Mouse (Mus musculus): ENCODE results near the gene Olfml2b.

Gene Olfml2b

GRCm38 (mm10) chr1:170646606-170647287 is 2.4 kb downstream of the Olfml2b start:
- CTCF ChIA-PET, result no interaction called here

GRCm38 (mm10) chr1:170647381-170647780 is 3.0 kb downstream of the Olfml2b start:
- CTCF ChIA-PET, result no interaction called here

- CTCF ChIA-PET, result no interaction called here
These were observed 3.7 kb downstream of the Olfml2b start for GRCm38 (mm10) chr1:170647971-170648514.

- CTCF ChIA-PET, result no interaction called here
These were observed 6.9 kb downstream of the Olfml2b start for GRCm38 (mm10) chr1:170651046-170651723.

GRCm38 (mm10) chr1:170651989-170652740 is 7.8 kb downstream of the Olfml2b start:
- CTCF ChIA-PET, result no interaction called here

GRCm38 (mm10) chr1:170655280-170655917 is 11.1 kb downstream of the Olfml2b start:
- CTCF ChIA-PET, result no interaction called here

- CTCF ChIA-PET, result no interaction called here
These were observed 12.3 kb downstream of the Olfml2b start for GRCm38 (mm10) chr1:170656518-170657227.

- CTCF ChIA-PET, result no interaction called here
These were observed 12.8 kb downstream of the Olfml2b start for GRCm38 (mm10) chr1:170657228-170657521.

- CTCF ChIA-PET, result no interaction called here
These were observed 13.4 kb downstream of the Olfml2b start for GRCm38 (mm10) chr1:170657643-170658314.

- CTCF ChIA-PET, result no interaction called here
These were observed 14.9 kb downstream of the Olfml2b start for GRCm38 (mm10) chr1:170659260-170659659.

- CTCF ChIA-PET, result interaction anchor here (0.8 kb wide), 1 partner anchor 632 kb away, joined by 3 read pairs; no protein-coding TSS in a partner anchor
These were observed 20.4 kb downstream of the Olfml2b start for GRCm38 (mm10) chr1:170664620-170665185.

- CTCF ChIA-PET, result no interaction called here
These were observed 20.9 kb downstream of the Olfml2b start for GRCm38 (mm10) chr1:170665200-170665599.

GRCm38 (mm10) chr1:170674184-170674775 is 29.9 kb downstream of the Olfml2b start:
- CTCF ChIA-PET, result no interaction called here

GRCm38 (mm10) chr1:170677681-170678080 is 33.3 kb downstream of the Olfml2b start:
- CTCF ChIA-PET, result no interaction called here

- CTCF ChIA-PET, result interaction anchor here (0.6 kb wide), 1 partner anchor 211 kb away, joined by 7 read pairs; no protein-coding TSS in a partner anchor
These were observed 34.5 kb downstream of the Olfml2b start for GRCm38 (mm10) chr1:170678861-170679260.

- CTCF ChIA-PET, result no interaction called here
These were observed 35.3 kb downstream of the Olfml2b start for GRCm38 (mm10) chr1:170679624-170680023.

- CTCF ChIA-PET, result no interaction called here
These were observed 39.5 kb downstream of the Olfml2b start for GRCm38 (mm10) chr1:170683863-170684262.

- CTCF ChIA-PET, result no interaction called here
These were observed 45.4 kb downstream of the Olfml2b start for GRCm38 (mm10) chr1:170689773-170690172.

- CTCF ChIA-PET, result no interaction called here
These were observed 47.0 kb downstream of the Olfml2b start for GRCm38 (mm10) chr1:170691301-170691700.

- CTCF ChIA-PET, result interaction anchor here (0.6 kb wide), 1 partner anchor 141 kb away, joined by 9 read pairs; no protein-coding TSS in a partner anchor
These were observed 50.5 kb downstream of the Olfml2b start for GRCm38 (mm10) chr1:170694821-170695291.

Measured in spleen, embryonic (tissue).